Mouse (Mus musculus) stomach, embryonic 14.5 days (tissue): ENCODE results near the gene Qpctl. TPM values are rescaled to one million over a fixed set of nuclear protein-coding genes. Genes with fewer than 3 reads are reported as not detected.

Experiments used
- ATAC-seq: fragments of 200-750 bp; cut with Nextera tagmentation; 2 replicates; pipeline ENCODE4 v1.8.0; 2017; ENCODE audit warnings: low read depth, moderate TSS enrichment; ENCODE audit not compliant: insufficient number of reproducible peaks, insufficient read depth, low FRiP score
- H3K27ac ChIP-seq: fragments of 300-500 bp; sonication (generic); 2 replicates; pipeline ENCODE4 v1.5.1; 2014; ENCODE audit warnings: mild to moderate bottlenecking, low read length, moderate library complexity, mixed read lengths
- H3K27me3 ChIP-seq: fragments of 300-500 bp; sonication (generic); 2 replicates; pipeline ENCODE4 v1.6.1; 2014; ENCODE audit warnings: low read length, control low read depth, mixed read lengths; ENCODE audit not compliant: control insufficient read depth, insufficient read depth
- H3K36me3 ChIP-seq: fragments of 300-500 bp; sonication (generic); 2 replicates; pipeline ENCODE4 v1.6.1; 2014; ENCODE audit warnings: mild to moderate bottlenecking, control low read depth, low read length, moderate library complexity, mixed read lengths; ENCODE audit not compliant: control insufficient read depth, insufficient read depth
- H3K4me1 ChIP-seq: fragments of 300-500 bp; sonication (generic); 2 replicates; pipeline ENCODE4 v1.6.1; 2014; ENCODE audit warnings: low read length, control low read depth, mixed read lengths; ENCODE audit not compliant: control insufficient read depth, insufficient read depth
- H3K4me2 ChIP-seq: fragments of 300-500 bp; sonication (generic); replicated peaks from 2 replicates; pipeline ENCODE4 v1.6.1; 2014; ENCODE audit warnings: low read depth, low read length, control low read depth
- H3K4me3 ChIP-seq: fragments of 300-500 bp; sonication (generic); 2 replicates; pipeline ENCODE4 v1.5.1; 2014; ENCODE audit warnings: low read depth, low read length, control low read depth
- H3K9ac ChIP-seq: fragments of 300-500 bp; sonication (generic); replicated peaks from 2 replicates; pipeline ENCODE4 v1.6.1; 2014; ENCODE audit warnings: low read depth, mild to moderate bottlenecking, control low read depth, low read length, moderate library complexity, mixed read lengths
- H3K9me3 ChIP-seq: fragments of 300-500 bp; sonication (generic); 2 replicates; pipeline ENCODE4 v1.6.1; 2016; ENCODE audit warnings: low read depth, low read length, control low read depth; ENCODE audit not compliant: control insufficient read depth
- WGBS: fragments of 180-500 bp; shearing (Covaris S2); extraction: QIAGEN DNeasy Blood & Tissue Kit; methylation state at CpG from one replicate; pipeline ENCODE4 v1.1.7; 2014; 5-methylcytosine and 5-hydroxymethylcytosine counted together
- polyA plus RNA-seq: library from polyadenylated mRNA; unstranded; fragments of >200 nt; fragmentation: Nextera tagmentation; extraction: Ambion mirVana; gene quantifications from 2 replicates; pipeline ENCODE4 v1.2.1, GENCODE M21; 2014

Qpctl gene
- polyA plus RNA-seq, 1 experiment from 2014 or later = 11.3 TPM

DNA sequence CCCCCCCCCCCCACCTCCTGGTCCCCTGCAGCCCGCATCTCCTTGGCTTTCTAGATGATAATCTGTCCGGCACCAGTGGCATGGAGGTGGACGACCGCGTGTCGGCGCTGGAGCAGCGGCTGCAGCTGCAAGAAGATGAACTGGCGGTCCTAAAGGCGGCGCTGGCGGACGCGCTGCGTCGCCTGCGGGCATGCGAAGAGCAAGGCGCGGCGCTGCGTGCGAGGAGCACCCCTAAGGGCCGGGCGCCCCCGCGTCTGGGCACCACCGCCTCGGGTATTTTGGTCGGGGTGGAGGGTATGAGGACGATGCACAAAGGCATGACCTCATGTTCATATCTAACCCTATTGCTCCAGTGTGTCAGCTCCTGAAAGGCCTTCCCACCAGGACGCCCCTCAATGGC is 30.1 kb upstream of the Qpctl start:
- H3K9me3 ChIP-seq = 0 out of 2 replicates have a peak, but pooled peaks cover 4% of the 10 kb centered on the region
- H3K27ac ChIP-seq = no peak overlapping the region
- peaks cover 37% of the 10 kb centered on the region for H3K27me3 ChIP-seq
- H3K4me2 ChIP-seq = peak overlapping the region; percentile 33
- no peak overlapping the region for H3K9ac ChIP-seq
- ATAC-seq = no peak
- peak overlapping the region; percentile 12; the same call in 1 of the 2 replicates for H3K4me3 ChIP-seq
- no peaks in the 10 kb centered on the region for H3K36me3 ChIP-seq
- peaks cover 14% of the 10 kb centered on the region; the same call in 1 of the 2 replicates for H3K4me1 ChIP-seq
- WGBS = under 1% methylated on average over 31 of the region's 32 CpGs

DNA sequence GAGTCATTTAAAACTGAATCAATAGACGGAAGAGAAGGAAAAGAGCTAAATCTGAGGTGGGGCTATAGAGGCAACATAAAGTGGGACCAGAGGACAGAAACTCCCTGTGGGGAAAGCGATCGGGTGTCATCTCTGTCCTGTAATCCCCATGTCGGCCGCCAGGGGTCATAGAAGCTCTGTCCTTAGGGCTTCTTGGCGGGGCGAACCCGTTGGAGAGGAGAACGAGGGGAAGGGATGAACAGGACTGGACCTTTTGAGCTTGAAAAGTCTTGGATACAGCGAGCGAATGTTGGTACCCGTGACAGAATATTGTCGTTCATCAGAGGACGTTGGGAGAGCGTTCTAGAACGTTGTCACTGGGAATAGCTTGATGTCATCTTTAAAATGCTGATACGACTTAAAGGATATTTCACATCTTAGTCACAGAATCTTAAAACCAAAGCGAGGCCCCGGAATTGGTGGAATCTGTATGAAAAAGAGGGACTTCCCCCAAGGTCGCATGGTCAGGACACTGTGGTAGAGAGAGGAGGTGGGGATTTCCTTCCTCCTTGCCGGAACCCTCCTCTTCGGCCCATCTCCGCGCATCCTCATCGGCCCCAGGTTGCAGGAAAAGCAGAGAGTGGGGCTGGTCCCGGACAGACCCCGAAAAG is 29.5 kb upstream of the Qpctl start:
- peaks cover 37% of the 10 kb centered on the region for H3K27me3 ChIP-seq
- no peaks in the 10 kb centered on the region for H3K36me3 ChIP-seq
- H3K9ac ChIP-seq = no peak overlapping the region
- peak overlapping the region; percentile 33; the same call in 1 of the 2 replicates for H3K4me2 ChIP-seq
- H3K4me1 ChIP-seq = peaks cover 14% of the 10 kb centered on the region; the same call in 1 of the 2 replicates
- WGBS = 3% methylated on average over 27 of the region's 27 CpGs
- no peak for ATAC-seq
- no peak overlapping the region for H3K27ac ChIP-seq
- 0 out of 2 replicates have a peak, but pooled peaks cover 4% of the 10 kb centered on the region for H3K9me3 ChIP-seq
- 0 out of 2 replicates have a peak overlapping the region, but pooled peaks have one; percentile 5 for H3K4me3 ChIP-seq

DNA sequence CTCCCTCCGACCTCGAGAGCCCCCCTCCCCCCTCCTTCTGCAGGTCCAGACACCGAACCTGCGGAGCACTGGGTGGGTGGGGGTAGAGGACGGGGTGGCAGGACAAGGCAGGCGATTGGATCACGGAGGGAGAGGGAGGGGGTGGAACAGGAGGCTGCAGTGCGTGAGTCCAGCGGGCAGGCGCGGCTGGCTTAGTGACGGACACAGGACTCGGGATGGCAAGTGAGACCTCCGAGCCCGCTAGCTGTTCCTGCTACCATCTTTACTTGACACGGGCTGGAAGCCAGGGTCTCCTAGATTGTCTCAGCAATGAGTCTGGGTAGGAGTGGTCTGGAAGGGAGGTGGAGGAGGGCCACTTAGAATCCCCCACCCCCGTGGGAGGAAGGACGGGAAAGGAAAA is 28.9 kb upstream of the Qpctl start:
- H3K27me3 ChIP-seq = peaks cover 37% of the 10 kb centered on the region

DNA sequence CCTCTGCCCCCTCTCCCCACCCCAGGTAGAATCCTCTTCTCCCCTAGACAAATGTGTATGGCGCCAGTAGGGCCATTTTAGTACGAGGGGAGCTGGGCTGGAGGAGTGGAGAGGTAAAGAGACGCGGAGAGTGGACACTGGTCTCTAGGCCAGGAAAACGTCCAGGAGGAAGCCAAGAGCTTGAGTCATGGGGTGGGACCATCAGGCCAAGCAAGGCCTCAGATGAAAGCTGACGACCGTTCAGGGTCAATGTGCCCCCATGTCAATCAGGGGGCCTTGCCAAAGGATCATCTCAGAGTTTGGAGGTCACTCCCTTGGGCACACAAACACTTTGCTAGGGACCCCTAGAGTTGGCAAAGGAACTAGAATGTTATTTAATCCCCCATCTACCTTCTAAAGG is 28.1 kb upstream of the Qpctl start:
- no peak for ATAC-seq
- Histone ChIP-seq H3K4me1 (peaks cover 17% of the 10 kb centered on the region; the same call in 1 of the 2 replicates), H3K27me3 (peaks cover 37% of the 10 kb centered on the region), H3K4me2 (no peak overlapping the region), H3K4me3 (no peak overlapping the region), H3K9ac (no peak overlapping the region), H3K9me3 (0 out of 2 replicates have a peak, but pooled peaks cover 4% of the 10 kb centered on the region), H3K27ac (no peak overlapping the region), H3K36me3 (no peaks in the 10 kb centered on the region)
- WGBS = 73% methylated on average over 7 of the region's 7 CpGs

More for the DNA sequence above, 28.9 kb upstream of the Qpctl start:
- Histone ChIP-seq H3K4me2 (no peak overlapping the region), H3K4me1 (peaks cover 14% of the 10 kb centered on the region; the same call in 1 of the 2 replicates), H3K9ac (no peak overlapping the region), H3K4me3 (0 out of 2 replicates have a peak overlapping the region, but pooled peaks have one; percentile 5), H3K9me3 (0 out of 2 replicates have a peak, but pooled peaks cover 4% of the 10 kb centered on the region), H3K27ac (no peak overlapping the region), H3K36me3 (no peaks in the 10 kb centered on the region)
- no peak for ATAC-seq
- WGBS = 10% methylated on average over 18 of the region's 18 CpGs

- H3K27me3 ChIP-seq = peaks cover 37% of the 10 kb centered on the region
- 6% methylated on average over 19 of the region's 21 CpGs for WGBS
- peak overlapping the region; percentile 16 for H3K4me3 ChIP-seq
- no peak overlapping the region for H3K9ac ChIP-seq
- H3K4me1 ChIP-seq = peaks cover 14% of the 10 kb centered on the region; the same call in 1 of the 2 replicates
- H3K9me3 ChIP-seq = 0 out of 2 replicates have a peak, but pooled peaks cover 4% of the 10 kb centered on the region
- no peak overlapping the region for H3K27ac ChIP-seq
- H3K36me3 ChIP-seq = no peaks in the 10 kb centered on the region
- peak overlapping the region; percentile 23 for H3K4me2 ChIP-seq
- no peak for ATAC-seq
Measured at GRCm38 (mm10) chr7:19176516-19176947, 27.4 kb upstream of the Qpctl start.

DNA sequence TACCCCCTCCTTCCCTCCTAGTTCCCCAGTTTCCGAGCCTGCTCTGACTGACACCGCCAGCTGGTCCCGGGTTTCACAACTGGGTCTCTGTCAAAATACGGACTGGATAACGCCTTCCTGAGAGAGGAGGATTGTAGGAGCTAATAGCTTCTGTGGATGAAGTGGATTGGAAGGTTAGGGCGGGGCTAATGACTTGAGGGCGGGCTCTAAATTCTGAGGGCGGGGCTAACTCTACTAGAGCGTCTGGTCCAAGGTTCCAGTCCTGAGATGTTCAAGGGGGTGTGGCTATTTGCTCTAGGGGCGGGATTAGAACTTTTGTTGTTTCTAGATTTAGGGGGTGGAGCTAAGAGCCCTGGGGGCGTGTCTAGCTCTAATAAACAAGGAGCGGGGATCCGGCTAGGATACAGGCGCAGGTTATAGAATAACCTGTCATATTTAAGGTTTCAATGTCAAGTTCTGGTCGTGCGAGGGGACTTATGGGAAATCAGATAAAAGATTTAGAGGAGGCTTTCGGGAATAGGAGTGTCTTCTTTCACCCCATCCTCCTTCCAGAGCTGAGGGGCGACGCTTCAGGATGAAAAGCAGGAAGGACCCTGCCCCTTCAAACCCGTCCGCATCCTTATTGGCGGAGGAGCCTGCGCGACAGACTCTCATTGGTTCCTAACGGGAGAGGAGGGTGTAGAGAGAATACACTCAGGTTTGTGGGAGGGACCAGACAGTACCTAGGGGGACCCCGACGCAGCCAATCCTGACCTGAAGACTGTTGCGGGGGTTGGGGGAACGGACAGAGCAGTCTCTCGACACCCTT is 26.8 kb upstream of the Qpctl start, which contains the start of gene Eml2:
TSS of gene Eml2 (plus strand) at position 714 of the 808 bp plus-strand sequence.
- ATAC-seq = peak; percentile 24; the same call in 1 of the 2 replicates
- peaks cover 14% of the 10 kb centered on the region; the same call in 1 of the 2 replicates for H3K4me1 ChIP-seq
- H3K4me2 ChIP-seq = peak within 1 kb of the TSS; percentile 23
- no peaks in the 10 kb centered on the region for H3K36me3 ChIP-seq
- 2% methylated on average over 30 of the region's 30 CpGs for WGBS
- peak within 1 kb of the TSS; percentile 16 for H3K4me3 ChIP-seq
- H3K27ac ChIP-seq = no peak within 1 kb of the TSS
- peaks cover 37% of the 10 kb centered on the region for H3K27me3 ChIP-seq
- H3K9me3 ChIP-seq = 0 out of 2 replicates have a peak, but pooled peaks cover 4% of the 10 kb centered on the region
- no peak within 1 kb of the TSS; the same call in 1 of the 2 replicates for H3K9ac ChIP-seq

GRCm38 (mm10) chr7:19172874-19173273 is 23.8 kb upstream of the Qpctl start:
- no peak overlapping the region for H3K27ac ChIP-seq
- peak overlapping the region; percentile 11; the same call in 1 of the 2 replicates for H3K4me3 ChIP-seq
- H3K4me1 ChIP-seq = peaks cover 12% of the 10 kb centered on the region; the same call in 1 of the 2 replicates
- no peaks in the 10 kb centered on the region for H3K9me3 ChIP-seq
- no peaks in the 10 kb centered on the region for H3K36me3 ChIP-seq
- peak; percentile 54 for ATAC-seq
- peaks cover 17% of the 10 kb centered on the region for H3K27me3 ChIP-seq
- WGBS = 2% methylated on average over 17 of the region's 17 CpGs
- peak overlapping the region; percentile 33 for H3K4me2 ChIP-seq
- H3K9ac ChIP-seq = no peak overlapping the region

GRCm38 (mm10) chr7:19171831-19172230 is 22.7 kb upstream of the Qpctl start:
- WGBS = 50% methylated on average over 8 of the region's 8 CpGs
- Histone ChIP-seq H3K9me3 (no peaks in the 10 kb centered on the region), H3K36me3 (no peaks in the 10 kb centered on the region), H3K4me1 (peaks cover 12% of the 10 kb centered on the region; the same call in 1 of the 2 replicates), H3K9ac (no peak overlapping the region), H3K27ac (no peak overlapping the region), H3K27me3 (peaks cover 9% of the 10 kb centered on the region), H3K4me3 (no peak overlapping the region), H3K4me2 (no peak overlapping the region)
- no peak for ATAC-seq
